Comparison of ENCODE assay signal across 8 mouse cellular contexts in the genomic region with DNA sequence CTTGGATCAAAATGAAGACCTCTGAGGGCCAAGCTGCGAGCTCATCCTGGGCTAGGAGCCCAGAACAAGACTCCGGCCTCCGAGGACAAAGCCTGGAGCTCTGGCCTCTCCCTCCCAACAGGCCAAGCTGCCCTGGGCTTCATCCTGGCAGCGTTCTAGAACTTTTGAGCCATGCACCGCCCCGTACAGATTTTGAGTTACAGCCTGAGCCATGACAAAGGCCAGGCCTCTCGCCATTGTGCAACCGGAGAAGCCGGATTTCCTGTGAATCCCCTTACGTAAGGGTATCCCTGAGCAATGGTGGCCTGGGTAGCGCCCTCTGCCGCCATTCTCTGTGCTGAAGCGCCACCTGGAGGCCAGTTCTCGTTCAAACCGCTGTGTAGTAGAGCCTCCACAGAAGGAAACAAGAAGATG.
DNase-seq lines count a peak whose midpoint lies in the region; ATAC-seq and TF ChIP-seq lines count a peak whose summit lies in the region.

No protein-coding gene starts in this region.

- H3K4me2 ChIP-seq in embryonic facial prominence, embryonic 13.5 days = peak overlapping the region; percentile 55
- H3K4me2 ChIP-seq in limb, embryonic 14.5 days (replicated peaks; ENCODE audit: low read depth, low read length, severe bottlenecking) = peak overlapping the region; percentile 42
- peak overlapping the region; percentile 38 for H3K4me2 ChIP-seq in midbrain, postnatal 0 days (ENCODE audit: low read depth, low read length, poor library complexity, severe bottlenecking)

- peak overlapping the region; percentile 51; the same call in 1 of the 2 replicates for H3K9ac ChIP-seq in embryonic facial prominence, embryonic 13.5 days
- peak overlapping the region; percentile 54 for H3K9ac ChIP-seq in limb, embryonic 14.5 days (ENCODE audit: low read depth, low read length, severe bottlenecking)
- no peak overlapping the region for H3K9ac ChIP-seq in midbrain, postnatal 0 days (replicated peaks; ENCODE audit: low read length, poor library complexity, severe bottlenecking)

- TF ChIP-seq CTCF in midbrain, postnatal 0 days (IDR thresholded peaks at IDR 0.05) = peak; percentile 99

- DNase-seq in 3134 (ENCODE audit: extremely low read depth, insufficient read length, low spot score) = peak; percentile 84
- DNase-seq in adrenal gland, postnatal 36 days = peak; percentile 96 to 97
- peak; percentile 98 for DNase-seq in heart, adult 8-10 months (ENCODE audit: low spot score)
- DNase-seq in kidney, adult 9 months = peak; percentile 97
- DNase-seq in limb, embryonic 14.5 days (ENCODE audit: low spot score) = peak; percentile 96
- DNase-seq in midbrain, postnatal 0 days (ENCODE audit: low spot score) = peak; percentile 96
- DNase-seq in spleen, postnatal 14 days (ENCODE audit: low spot score in 2 of 2) = peak; percentile 72 to 83

- no peaks in the 10 kb centered on the region for H3K27me3 ChIP-seq in embryonic facial prominence, embryonic 13.5 days
- no peaks in the 10 kb centered on the region for H3K27me3 ChIP-seq in limb, embryonic 14.5 days (ENCODE audit: control insufficient read depth, insufficient read depth, low read length)
- no peaks in the 10 kb centered on the region for H3K27me3 ChIP-seq in midbrain, postnatal 0 days (ENCODE audit: insufficient read depth, low read length)

- H3K36me3 ChIP-seq in embryonic facial prominence, embryonic 13.5 days = no peaks in the 10 kb centered on the region
- H3K36me3 ChIP-seq in limb, embryonic 14.5 days (ENCODE audit: control insufficient read depth, insufficient read depth, low read length) = no peaks in the 10 kb centered on the region
- no peaks in the 10 kb centered on the region for H3K36me3 ChIP-seq in midbrain, postnatal 0 days (ENCODE audit: insufficient read depth, low read length)

- peak overlapping the region; percentile 27; the same call in 1 of the 2 replicates for H3K4me3 ChIP-seq in embryonic facial prominence, embryonic 13.5 days
- peak overlapping the region; percentile 23 for H3K4me3 ChIP-seq in limb, embryonic 14.5 days (replicated peaks; ENCODE audit: low read length)
- no peak overlapping the region for H3K4me3 ChIP-seq in midbrain, postnatal 0 days (ENCODE audit: low read depth, low read length)

- peaks cover 10% of the 10 kb centered on the region; the same call in 1 of the 2 replicates for H3K4me1 ChIP-seq in embryonic facial prominence, embryonic 13.5 days
- H3K4me1 ChIP-seq in limb, embryonic 14.5 days (ENCODE audit: control insufficient read depth, insufficient read depth, low read length) = 0 out of 2 replicates have a peak, but pooled peaks cover 3% of the 10 kb centered on the region
- no peaks in the 10 kb centered on the region for H3K4me1 ChIP-seq in midbrain, postnatal 0 days (ENCODE audit: insufficient read depth, low read length)

- H3K9me3 ChIP-seq in embryonic facial prominence, embryonic 13.5 days = no peaks in the 10 kb centered on the region
- H3K9me3 ChIP-seq in limb, embryonic 14.5 days (ENCODE audit: control insufficient read depth, low read length) = no peaks in the 10 kb centered on the region
- H3K9me3 ChIP-seq in midbrain, postnatal 0 days (ENCODE audit: low read length) = no peaks in the 10 kb centered on the region

- WGBS in embryonic facial prominence, embryonic 13.5 days = 18% methylated on average over 15 of the region's 15 CpGs
- 17% methylated on average over 13 of the region's 15 CpGs for WGBS in limb, embryonic 14.5 days
- 11% methylated on average over 15 of the region's 15 CpGs for WGBS in midbrain, postnatal 0 days

- peak; percentile 87 for ATAC-seq in embryonic facial prominence, embryonic 13.5 days (ENCODE audit: insufficient number of reproducible peaks, insufficient read depth, low FRiP score, low TSS enrichment, low read depth)
- peak; percentile 93 for ATAC-seq in limb, embryonic 14.5 days (ENCODE audit: low FRiP score, low read depth)
- ATAC-seq in midbrain, postnatal 0 days (ENCODE audit: low FRiP score) = peak; percentile 94

- H3K27ac ChIP-seq in embryonic facial prominence, embryonic 13.5 days = peak overlapping the region; percentile 74
- peak overlapping the region; percentile 59 for H3K27ac ChIP-seq in limb, embryonic 14.5 days (replicated peaks; ENCODE audit: low read depth, low read length)
- H3K27ac ChIP-seq in midbrain, postnatal 0 days (ENCODE audit: low read depth, low read length) = no peak overlapping the region

- no peak for TF ChIP-seq POLR2A in limb, embryonic 14.5 days (IDR thresholded peaks at IDR 0.05; ENCODE audit: borderline replicate concordance, extremely low read depth, insufficient read depth, insufficient read length)
